Mouse (Mus musculus) myocyte (in vitro differentiated cells): ENCODE data around the gene Abca16.

Source experiments
- CEBPB ChIP-seq: IDR thresholded peaks from 2 replicates; pipeline ENCODE4 v1.6.1; 2011; ENCODE audit warnings: mild to moderate bottlenecking, moderate library complexity; ENCODE audit not compliant: poor library complexity, insufficient read depth, severe bottlenecking
- E2F4 ChIP-seq: IDR thresholded peaks from one replicate; pipeline ENCODE4 v1.6.1; 2011; ENCODE audit warnings: mild to moderate bottlenecking, control low read depth, moderate library complexity; ENCODE audit not compliant: insufficient read depth
- MAX ChIP-seq: IDR thresholded peaks from one replicate; pipeline ENCODE4 v1.6.1; 2011; ENCODE audit warnings: low read depth, mild to moderate bottlenecking, control low read depth
- MYOG ChIP-seq, 3 experiments: IDR thresholded peaks; one replicate each; pipeline ENCODE4 v1.6.1; 2011; ENCODE audit warnings: control low read depth in 2 of 3, low read depth in 2 of 3, mild to moderate bottlenecking in 2 of 3; ENCODE audit not compliant: insufficient read length in 2 of 3, control insufficient read depth in 1 of 3, insufficient read depth in 1 of 3
- POLR2A ChIP-seq: IDR thresholded peaks from one replicate; pipeline ENCODE4 v1.6.1; 2011; ENCODE audit warnings: low read depth, mild to moderate bottlenecking, control low read depth, moderate library complexity; ENCODE audit not compliant: insufficient read length
- POLR2AphosphoS2 ChIP-seq: IDR thresholded peaks from one replicate; pipeline ENCODE4 v1.6.1; 2011; ENCODE audit warnings: low read depth, control low read depth; ENCODE audit not compliant: insufficient read length
- REST ChIP-seq: IDR thresholded peaks from one replicate; pipeline ENCODE4 v1.6.1; 2011; ENCODE audit warnings: mild to moderate bottlenecking, control low read depth, moderate library complexity; ENCODE audit not compliant: insufficient read depth, insufficient read length
- SRF ChIP-seq: IDR thresholded peaks from one replicate; pipeline ENCODE4 v1.6.1; 2011; ENCODE audit warnings: low read depth; ENCODE audit not compliant: control insufficient read depth, insufficient read length
- TCF12 ChIP-seq: IDR thresholded peaks from one replicate; pipeline ENCODE4 v1.6.1; 2011; ENCODE audit warnings: mild to moderate bottlenecking, control low read depth; ENCODE audit not compliant: poor library complexity, insufficient read depth, severe bottlenecking
- USF1 ChIP-seq: IDR thresholded peaks from one replicate; pipeline ENCODE4 v1.6.1; 2011; ENCODE audit warnings: low read depth, mild to moderate bottlenecking, control low read depth, moderate library complexity

DNA sequence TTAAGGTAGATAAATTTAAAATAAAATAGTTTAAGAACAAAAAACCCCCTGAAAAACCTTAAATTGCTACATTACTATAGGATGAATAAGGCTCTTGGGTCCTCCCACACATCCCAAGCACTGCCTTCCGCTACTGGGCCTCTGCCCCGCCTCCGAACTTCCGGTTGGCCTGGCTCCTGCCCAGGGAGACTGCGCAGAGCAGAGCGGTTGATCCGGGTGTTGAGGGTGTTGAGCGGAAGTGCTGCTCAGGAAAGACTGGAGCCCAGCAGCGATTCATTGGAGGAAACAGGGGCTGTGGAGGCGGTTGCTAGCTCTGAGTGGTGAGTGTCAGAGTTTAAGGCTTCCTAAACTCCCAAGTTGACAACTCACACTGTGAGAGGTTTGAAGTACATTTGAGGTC, at the start of gene Abca16:
- no peak for TF ChIP-seq POLR2A
- TF ChIP-seq POLR2AphosphoS2 = no peak
- no peak for TF ChIP-seq MYOG (IDR thresholded peaks at IDR 0.05; ENCODE audit: control insufficient read depth in 1 of 3, insufficient read depth in 1 of 3, insufficient read length in 2 of 3, low read depth in 2 of 3)
- TF ChIP-seq USF1 = no peak
- no peak for TF ChIP-seq CEBPB
- no peak for TF ChIP-seq MAX
- no peak for TF ChIP-seq REST
- no peak for TF ChIP-seq SRF
- no peak for TF ChIP-seq TCF12
- TF ChIP-seq E2F4 = no peak
